Mouse (Mus musculus) ES-E14 (cell line): ENCODE results near the gene Htr2a.

ENCODE experiments used
- CHD2 ChIP-seq: IDR thresholded peaks from 2 replicates; pipeline ENCODE4 v1.6.1; 2014; ENCODE audit warnings: mild to moderate bottlenecking, low read depth, low read length, inconsistent platforms
- ZC3H11A ChIP-seq: IDR thresholded peaks from 2 replicates; pipeline ENCODE4 v1.6.1; 2012; ENCODE audit warnings: low read depth, mild to moderate bottlenecking, inconsistent platforms, low read length, borderline replicate concordance
- ZNF384 ChIP-seq: IDR thresholded peaks from 2 replicates; pipeline ENCODE4 v1.6.1; 2012; ENCODE audit warnings: low read depth, low read length, inconsistent platforms

- no peak for TF ChIP-seq ZC3H11A
- TF ChIP-seq CHD2, result no peak
- TF ChIP-seq ZNF384, result no peak
Measured at GRCm38 (mm10) chr14:74673584-74673983, 32.9 kb downstream of the Htr2a start.
